Mouse (Mus musculus) cerebellum, adult 9-10 months (tissue): ENCODE measurements around the gene Olfr888.

Source experiments
- DNase-seq: peaks from one replicate; pipeline ENCODE4 v3.0.0; 2022

Gene Olfr888

GRCm38 (mm10) chr9:38107828-38108227 lies at the start of gene Olfr888:
Olfr888 (plus strand) TSS chr9:38108128.
- DNase-seq = no peak

GRCm38 (mm10) chr9:38061022-38061421 lies 46.9 kb upstream of the Olfr888 start, which contains the start of gene Olfr885:
Olfr885 (plus strand) TSS chr9:38061322.
- DNase-seq = no peak

GRCm38 (mm10) chr9:38083772-38084171 lies 24.2 kb upstream of the Olfr888 start, which contains the start of gene Olfr887:
Olfr887 (plus strand) TSS chr9:38084072.
- DNase-seq = no peak

- no peak for DNase-seq
Measured at GRCm38 (mm10) chr9:38114898-38115297, 7.0 kb downstream of the Olfr888 start, which contains the start of gene Olfr889. Olfr889 (plus strand) TSS chr9:38115198.

GRCm38 (mm10) chr9:38142217-38142616 lies 34.3 kb downstream of the Olfr888 start, which contains the start of gene Olfr890:
Olfr890 (plus strand) TSS chr9:38142517.
- no peak for DNase-seq
